Mouse (Mus musculus) mouse embryonic stem cell (cell line): ENCODE measurements around the gene 1700025C18Rik.

Source experiments
- in situ Hi-C, 2 experiments: fragments of 300-500 bp; cut with MboI; formaldehyde crosslinking; loops; 1 replicate in 1 of 2; 3 replicates in 1 of 2; pipeline ENCODE4 v1.14.3; 2019 to 2020; ENCODE audit warnings: low sequenced_read_pairs in 2 of 2, low pct_unique_long_range_greater_than_20kb in 1 of 2, mixed read lengths in 1 of 2; ENCODE audit not compliant: unreplicated experiment in 1 of 2

The 1700025C18Rik gene

GRCm38 (mm10) chr2:165086634-165087033 is 3.9 kb downstream of the 1700025C18Rik start:
- in situ Hi-C loops, result no loop called here

DNA sequence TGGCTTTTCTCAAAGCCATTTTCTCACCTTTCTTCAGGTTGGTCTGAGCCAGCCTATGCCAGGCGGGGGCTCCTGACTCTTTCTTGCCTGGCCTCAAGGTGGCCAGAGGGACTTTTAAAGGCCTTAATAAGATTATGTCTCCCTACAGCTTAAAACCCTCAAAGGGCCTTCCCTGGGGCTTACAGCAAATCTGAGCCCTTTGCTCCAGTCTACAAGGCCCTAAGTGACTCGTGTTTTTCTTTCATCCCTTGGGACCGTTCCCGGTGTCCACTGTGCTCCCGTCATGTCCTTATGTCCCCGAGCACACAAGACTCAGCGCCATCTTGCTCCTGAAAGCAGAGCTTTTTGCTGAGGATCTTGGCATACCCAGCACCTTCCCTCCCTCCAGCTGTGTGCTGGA is 9.3 kb downstream of the 1700025C18Rik start:
- in situ Hi-C loops, result no loop called here

GRCm38 (mm10) chr2:165080657-165081056 is 9.9 kb downstream of the 1700025C18Rik start:
- in situ Hi-C loops, result no loop called here

GRCm38 (mm10) chr2:165078605-165079004 is 11.9 kb downstream of the 1700025C18Rik start:
- in situ Hi-C loops, result loop anchor here (5.0 to 10.0 kb wide), 3 partner anchors 156 to 284 kb away; partner anchors contain the start of gene Cdh22 (in 1 of the 2)

GRCm38 (mm10) chr2:165078045-165078444 is 12.5 kb downstream of the 1700025C18Rik start:
- in situ Hi-C loops, result loop anchor here (5.0 to 10.0 kb wide), 3 partner anchors 157 to 284 kb away; partner anchors contain the start of gene Cdh22 (in 1 of the 2)

GRCm38 (mm10) chr2:165077055-165077454 is 13.5 kb downstream of the 1700025C18Rik start:
- in situ Hi-C loops, result loop anchor here (5.0 to 10.0 kb wide), 3 partner anchors 158 to 285 kb away; partner anchors contain the start of gene Cdh22 (in 1 of the 2)

DNA sequence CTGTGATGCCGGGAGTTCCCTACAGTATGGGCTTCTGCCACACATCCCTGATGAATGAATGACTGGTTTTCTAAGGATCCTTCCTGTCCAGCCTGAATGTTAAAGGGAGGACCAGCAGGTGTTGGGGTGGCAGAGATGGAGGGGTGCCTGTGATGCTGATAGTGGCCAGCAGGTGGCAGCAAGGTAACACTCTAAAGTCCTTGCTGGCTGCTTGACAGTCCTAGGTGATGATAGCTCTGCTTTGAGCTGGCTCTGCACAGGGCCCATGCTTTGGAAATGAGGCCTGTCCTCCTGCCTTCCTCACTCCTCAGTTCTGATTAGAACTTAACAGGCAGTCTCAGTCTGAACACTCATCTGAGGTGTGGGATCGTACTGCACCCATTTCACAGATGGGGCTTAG is 15.6 kb downstream of the 1700025C18Rik start:
- in situ Hi-C loops, result loop anchor here (5.0 to 10.0 kb wide), 3 partner anchors 160 to 287 kb away; partner anchors contain the start of gene Cdh22 (in 1 of the 2)

DNA sequence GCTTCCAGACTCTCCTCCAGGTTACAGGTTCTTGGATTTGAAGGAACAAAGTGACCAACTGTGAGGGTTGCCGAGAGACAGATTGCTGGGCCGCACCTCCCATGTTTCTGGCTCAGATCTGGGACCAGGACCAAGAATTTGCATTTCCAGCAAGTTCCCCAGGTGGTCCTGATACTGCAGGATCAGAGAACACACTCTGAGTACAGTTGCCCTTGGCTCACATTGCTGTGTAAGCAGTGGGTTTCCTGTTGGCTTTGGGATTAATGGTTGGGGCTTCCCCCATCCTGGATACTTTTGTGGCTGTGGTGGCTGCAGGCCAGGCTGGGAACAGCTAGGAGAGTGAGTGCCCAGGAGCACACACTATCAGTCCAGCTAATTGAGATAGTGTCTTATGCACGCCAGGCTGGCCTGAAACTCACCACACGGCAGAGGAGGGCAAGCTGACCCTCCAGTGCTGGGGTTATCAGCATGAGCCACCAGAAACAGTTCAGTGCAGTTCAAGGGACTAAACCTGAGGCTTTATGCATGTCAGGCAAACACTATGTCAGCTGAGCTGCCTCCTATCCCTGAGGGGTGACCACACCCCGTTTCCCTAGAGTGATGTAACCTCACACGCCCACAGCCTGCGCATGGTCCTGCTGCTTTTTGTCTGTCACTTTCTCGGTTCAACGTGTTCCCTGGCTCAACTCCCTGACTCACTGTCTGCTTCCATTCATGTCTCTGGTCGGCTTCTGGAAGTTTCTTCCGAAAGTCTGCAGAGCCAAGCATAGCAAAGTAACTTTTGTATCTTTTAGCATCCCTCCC is 16.3 kb downstream of the 1700025C18Rik start:
- in situ Hi-C loops, result loop anchor here in 1 of 2 experiments (10.0 kb wide), 1 partner anchor 161 kb away; the partner anchor contains the start of gene Cdh22

- in situ Hi-C loops, result loop anchor here in 1 of 2 experiments (10.0 kb wide), 1 partner anchor 161 kb away; the partner anchor contains the start of gene Cdh22
Measured at GRCm38 (mm10) chr2:165073381-165073781, 17.2 kb downstream of the 1700025C18Rik start.

- in situ Hi-C loops, result loop anchor here in 1 of 2 experiments (10.0 kb wide), 1 partner anchor 165 kb away; the partner anchor contains the start of gene Cdh22
Measured at GRCm38 (mm10) chr2:165070096-165070816, 20.3 kb downstream of the 1700025C18Rik start.

- in situ Hi-C loops, result no loop called here
Measured at GRCm38 (mm10) chr2:165068806-165069205, 21.7 kb downstream of the 1700025C18Rik start.

DNA sequence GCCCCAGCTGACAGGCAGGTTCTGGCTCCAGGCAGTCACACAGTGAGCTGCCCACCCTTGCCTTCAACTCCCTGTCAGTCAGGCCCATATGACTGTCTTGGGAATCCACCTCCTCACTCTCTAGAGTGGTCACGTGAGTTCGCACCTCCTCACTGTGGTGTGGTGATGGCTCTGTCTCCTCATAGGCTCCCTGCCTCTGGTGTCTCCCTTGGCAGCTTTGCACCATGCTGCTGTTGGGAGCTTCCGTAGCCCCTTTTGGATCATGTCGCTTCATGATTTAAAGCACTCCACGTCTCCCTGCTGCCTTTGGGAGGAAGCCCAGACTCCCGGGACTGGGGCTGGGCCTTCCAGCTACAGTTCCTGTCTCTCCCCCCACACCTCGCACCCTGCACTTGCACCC is 26.1 kb downstream of the 1700025C18Rik start:
- in situ Hi-C loops, result no loop called here

DNA sequence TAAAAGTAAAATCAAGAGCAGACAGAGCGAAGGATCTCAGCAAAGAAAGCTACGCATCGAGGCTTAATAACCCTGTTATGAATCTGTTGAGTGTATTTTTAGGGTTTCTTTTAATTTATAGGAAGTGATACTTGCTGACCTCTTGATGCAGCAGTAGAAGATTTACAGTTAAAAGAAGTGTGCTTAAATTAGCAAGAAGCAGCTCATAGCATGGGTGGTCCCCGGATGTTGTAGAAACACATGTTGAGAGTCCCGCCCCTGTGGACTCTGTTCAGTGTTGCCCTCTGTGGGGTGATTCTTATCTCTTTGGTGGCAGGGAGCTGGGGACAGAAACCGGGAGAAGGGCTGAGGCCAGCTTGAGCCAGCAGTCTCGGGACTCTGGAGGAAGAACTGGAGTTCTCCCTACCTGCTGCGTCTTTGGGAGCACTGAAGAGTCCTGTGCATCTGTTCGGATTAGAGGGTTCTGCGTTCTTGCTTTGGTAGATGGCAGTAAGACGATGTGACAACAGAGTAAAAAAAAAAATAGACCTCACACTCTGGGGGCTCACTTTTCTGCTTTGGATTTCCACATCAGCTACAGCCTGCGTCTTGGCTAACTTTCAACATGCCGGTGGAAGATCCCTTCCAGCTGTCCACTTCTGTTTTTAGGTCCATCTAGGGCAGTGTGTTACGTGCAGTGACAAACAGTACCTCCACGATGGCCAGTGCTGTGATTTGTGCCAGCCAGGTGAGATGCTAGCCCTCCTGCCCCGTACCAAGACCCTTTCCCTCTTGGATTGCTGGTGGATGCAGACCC is 28.7 kb downstream of the 1700025C18Rik start:
- in situ Hi-C loops, result no loop called here

DNA sequence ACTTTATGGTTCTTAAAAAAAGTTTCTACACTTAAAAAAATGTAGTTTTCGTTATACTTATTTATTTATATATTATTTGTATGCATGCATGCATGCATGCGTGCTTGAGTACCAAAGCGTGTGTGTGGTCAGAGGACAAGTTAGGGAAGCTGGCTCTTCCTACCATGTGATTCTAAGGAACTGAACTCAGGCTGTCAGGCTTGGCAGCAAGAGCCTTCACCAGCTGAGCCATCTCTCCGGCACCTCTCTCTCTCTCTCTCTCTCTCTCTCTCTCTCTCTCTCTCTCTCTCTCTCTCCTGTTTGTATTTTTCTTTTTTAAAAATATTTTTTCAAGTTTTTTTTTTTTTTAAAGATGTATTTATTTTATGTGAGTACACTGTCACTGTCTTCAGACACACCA is 30.6 kb downstream of the 1700025C18Rik start:
- in situ Hi-C loops, result no loop called here

DNA sequence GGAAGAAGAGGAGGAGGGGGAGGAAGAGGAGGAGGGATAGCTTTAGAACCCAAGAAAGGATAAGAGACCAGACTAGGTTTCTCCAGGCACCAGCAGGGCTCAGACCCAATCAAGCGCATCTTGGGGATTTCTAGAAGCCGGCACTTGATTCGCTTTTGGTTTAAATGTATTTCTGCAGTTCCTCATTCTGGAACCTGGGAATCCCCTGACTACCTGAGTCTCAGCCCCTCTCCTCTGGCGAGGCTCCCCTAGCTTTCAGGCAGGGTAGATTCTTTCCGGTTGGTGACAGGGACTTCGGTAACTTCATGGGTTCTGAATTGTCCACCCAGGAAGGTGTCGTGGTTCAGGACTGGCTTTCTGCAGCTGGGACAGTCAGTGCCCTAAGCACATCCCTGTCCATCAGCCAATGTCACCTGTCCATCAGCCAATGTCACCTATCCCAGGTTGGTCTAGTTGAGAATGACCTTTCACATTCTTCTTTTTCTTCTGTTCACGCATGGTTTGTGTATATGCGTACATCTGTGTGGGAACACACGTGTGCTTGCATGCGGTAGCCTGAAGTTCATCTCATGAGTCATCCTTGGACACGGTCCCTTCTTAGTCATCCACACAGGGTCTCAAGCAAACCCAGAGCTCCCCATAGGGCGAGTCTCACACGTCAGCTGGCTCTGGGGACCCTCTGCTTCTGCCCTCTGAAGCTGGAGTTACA is 34.0 kb downstream of the 1700025C18Rik start:
- in situ Hi-C loops, result no loop called here

DNA sequence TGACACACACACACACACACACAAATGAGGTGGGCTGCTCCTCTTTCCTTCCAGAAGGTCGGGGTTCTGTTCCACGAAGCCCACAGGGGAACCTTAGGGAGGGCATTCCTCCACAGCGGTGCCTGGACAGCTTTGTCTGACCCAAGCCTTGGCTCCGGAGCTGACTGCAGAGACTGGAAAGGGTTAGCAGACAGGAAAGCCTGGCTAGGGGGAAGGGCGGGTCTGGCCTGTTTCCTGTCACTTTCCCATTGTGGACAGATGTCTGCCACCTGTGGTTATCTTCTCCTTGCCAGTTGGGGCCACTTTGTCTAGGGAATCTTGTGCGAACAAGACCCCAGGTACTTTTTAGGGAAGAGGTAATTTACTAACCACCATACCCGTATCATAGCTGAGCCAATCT is 34.6 kb downstream of the 1700025C18Rik start:
- in situ Hi-C loops, result no loop called here

- in situ Hi-C loops, result no loop called here
Measured at GRCm38 (mm10) chr2:165054888-165055852, 35.4 kb downstream of the 1700025C18Rik start, which contains the start of gene Cd40. Gene Cd40 (plus strand): TSS chr2:165055627.
